Mouse (Mus musculus) cortical plate, adult 2 months (tissue): ENCODE measurements around the gene Fbxo47.

Source experiments
- CTCF ChIP-seq: fragments of 200-500 bp; IDR thresholded peaks from 2 replicates; pipeline ENCODE4 v1.5.1; 2011; ENCODE audit warnings: mild to moderate bottlenecking, control low read depth, low read length; ENCODE audit not compliant: insufficient read depth; ENCODE audit errors: extremely low read depth
- POLR2A ChIP-seq: fragments of 200-500 bp; IDR thresholded peaks from 2 replicates; pipeline ENCODE4 v1.6.1; 2011; ENCODE audit warnings: mild to moderate bottlenecking, low read length, control low read depth; ENCODE audit not compliant: insufficient read depth; ENCODE audit errors: extremely low read depth

GRCm38 (mm10) chr11:97924217-97924616 is 40.3 kb upstream of the Fbxo47 start:
- TF ChIP-seq CTCF, result no peak
- no peak for TF ChIP-seq POLR2A
